Mouse (Mus musculus): ENCODE results near the gene Arid5b. TPM values are rescaled to one million over a fixed set of nuclear protein-coding genes. Genes with fewer than 3 reads are reported as not detected.
"Not testable (repeated sequence)": the region's sequence is repeated elsewhere in the genome, so short reads cannot be mapped to it uniquely, and the experiment has no call there.

The Arid5b gene
- polyA plus RNA-seq, 1 experiment from 2014 or later, result 22.7 TPM

DNA sequence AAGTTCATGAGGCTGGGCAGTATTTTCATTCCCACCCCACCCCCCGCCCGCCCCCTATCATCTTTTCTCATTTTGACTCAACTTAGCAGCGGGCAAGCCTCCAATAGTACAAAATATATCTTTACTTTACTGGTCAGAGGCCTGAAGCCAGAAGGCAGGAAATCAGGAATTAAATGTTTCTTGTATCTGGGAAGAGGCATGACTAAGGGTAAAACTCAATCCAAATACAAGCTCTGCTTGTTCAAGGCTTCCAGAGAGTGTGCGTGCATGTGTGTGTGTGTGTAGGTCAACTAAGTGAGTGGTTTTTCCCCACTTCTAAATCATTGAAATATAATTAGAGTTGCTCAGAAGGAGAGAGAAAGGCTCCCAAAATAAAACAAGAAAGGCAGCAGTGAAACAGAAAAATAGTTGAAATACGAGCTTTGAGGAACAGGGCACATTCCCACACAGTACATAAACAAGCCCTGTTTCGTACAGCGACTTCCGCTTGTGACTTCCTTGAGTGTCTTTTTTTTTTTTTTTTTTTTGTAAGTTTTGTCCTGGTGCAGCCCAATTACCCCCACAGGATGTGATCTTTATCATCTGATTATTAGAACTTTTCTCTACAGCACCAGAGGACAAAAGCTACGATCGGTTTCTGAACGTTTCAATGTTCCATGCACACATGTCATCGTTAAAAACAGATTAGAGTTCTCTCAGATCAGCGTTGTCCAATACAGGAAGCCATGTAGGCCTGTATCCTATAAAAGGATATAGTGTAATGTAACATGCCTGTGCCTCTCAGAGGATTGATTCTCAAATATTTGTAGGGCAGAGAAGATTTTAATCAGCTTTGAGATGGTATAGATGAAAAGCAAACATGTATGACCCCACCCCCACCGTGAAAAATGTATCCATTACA lies 173.4 kb downstream of the Arid5b start:
- Histone ChIP-seq H3K27ac (peak overlapping the region; percentile 91), H3K9ac (no peak overlapping the region), H3K9me3 (no peaks in the 10 kb centered on the region), H3K27me3 (no peaks in the 10 kb centered on the region), H3K4me2 (no peak overlapping the region), H3K36me3 (peaks cover 12% of the 10 kb centered on the region), H3K4me1 (replicated peaks) (peaks cover 39% of the 10 kb centered on the region), H3K4me3 (no peak overlapping the region)
- ATAC-seq (ENCODE audit: low FRiP score), result no peak
- WGBS, result 65% methylated on average over 14 of the region's 14 CpGs

GRCm38 (mm10) chr10:68104481-68104880 lies 174.1 kb downstream of the Arid5b start:
- WGBS, result 2% methylated on average over 2 of the region's 2 CpGs
- Histone ChIP-seq H3K27me3 (no peaks in the 10 kb centered on the region), H3K9ac (no peak overlapping the region), H3K4me3 (no peak overlapping the region), H3K4me2 (no peak overlapping the region), H3K9me3 (no peaks in the 10 kb centered on the region), H3K36me3 (peaks cover 12% of the 10 kb centered on the region), H3K27ac (peak overlapping the region; percentile 91), H3K4me1 (replicated peaks) (peaks cover 39% of the 10 kb centered on the region)
- no peak for ATAC-seq (ENCODE audit: low FRiP score)

- Histone ChIP-seq H3K9me3 (no peaks in the 10 kb centered on the region), H3K4me1 (replicated peaks) (peaks cover 39% of the 10 kb centered on the region), H3K4me2 (no peak overlapping the region), H3K27me3 (no peaks in the 10 kb centered on the region), H3K9ac (no peak overlapping the region), H3K27ac (peak overlapping the region; percentile 91), H3K36me3 (peaks cover 12% of the 10 kb centered on the region), H3K4me3 (no peak overlapping the region)
- WGBS, result 75% methylated on average over 5 of the region's 5 CpGs
- ATAC-seq (ENCODE audit: low FRiP score), result no peak
Measured at GRCm38 (mm10) chr10:68103988-68104387, 174.6 kb downstream of the Arid5b start.

DNA sequence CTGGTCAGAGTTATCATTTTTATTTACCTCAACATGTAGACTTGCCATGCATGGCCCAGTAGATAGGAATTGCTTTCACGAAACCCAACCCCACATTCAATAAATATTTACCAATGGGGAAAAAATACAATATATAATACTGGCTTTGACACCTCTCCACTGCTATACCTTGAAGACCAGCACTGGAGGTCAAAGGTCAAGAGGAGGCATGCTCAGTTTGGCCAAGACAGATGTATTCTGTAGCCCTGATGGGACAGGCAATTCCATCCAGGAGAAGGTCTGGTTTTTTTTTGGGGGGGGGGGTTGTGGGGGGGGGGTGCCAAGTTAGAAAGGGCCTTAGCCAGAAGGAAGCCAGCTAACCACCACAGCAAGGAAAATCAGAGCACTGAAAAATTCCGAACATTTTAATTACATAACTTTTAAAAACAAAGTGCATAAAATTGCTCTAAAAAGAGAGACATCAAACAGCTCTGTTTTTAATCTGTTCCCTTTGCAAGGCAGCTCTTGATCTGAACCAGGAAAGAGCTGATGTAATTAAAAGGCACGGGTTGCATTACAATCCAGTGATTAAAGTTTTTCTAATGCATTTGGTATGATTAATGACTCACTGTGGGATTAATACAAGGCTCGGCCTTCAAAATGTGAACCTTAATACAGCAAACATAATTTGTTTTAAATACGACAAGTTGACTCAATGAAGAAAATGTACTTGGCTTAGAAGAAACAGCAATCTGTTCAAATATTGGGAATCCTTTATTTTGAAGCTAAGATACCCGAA lies 175.3 kb downstream of the Arid5b start:
- H3K4me3 ChIP-seq, result no peak overlapping the region
- H3K27ac ChIP-seq, result peak overlapping the region; percentile 91; the same call in 1 of the 2 replicates
- H3K9ac ChIP-seq, result no peak overlapping the region
- H3K36me3 ChIP-seq, result peaks cover 16% of the 10 kb centered on the region
- peaks cover 39% of the 10 kb centered on the region for H3K4me1 ChIP-seq (replicated peaks)
- no peaks in the 10 kb centered on the region for H3K27me3 ChIP-seq
- ATAC-seq (ENCODE audit: low FRiP score), result no peak
- H3K9me3 ChIP-seq, result no peaks in the 10 kb centered on the region
- 73% methylated on average over 6 of the region's 6 CpGs for WGBS
- H3K4me2 ChIP-seq, result no peak overlapping the region

DNA sequence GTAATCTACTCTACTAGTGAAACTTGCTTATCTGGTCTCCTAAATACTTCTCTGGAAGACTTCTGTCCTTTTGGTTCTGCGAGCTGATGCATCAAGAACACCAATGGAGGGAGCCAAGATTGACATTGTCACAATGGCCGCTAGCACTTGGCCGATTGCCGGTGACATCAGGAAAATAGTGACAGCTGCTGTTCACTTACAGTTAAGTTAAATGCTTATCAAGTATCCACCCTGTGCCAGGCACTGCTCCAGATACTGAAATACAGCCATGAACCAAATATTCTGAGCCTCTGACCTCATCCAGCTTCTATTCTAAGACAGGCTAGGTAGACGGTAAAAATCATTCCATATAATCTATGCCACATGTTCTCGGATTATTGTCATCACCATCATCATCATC lies 176.0 kb downstream of the Arid5b start:
- WGBS, result 97% methylated on average over 6 of the region's 6 CpGs
- peaks cover 23% of the 10 kb centered on the region for H3K36me3 ChIP-seq
- H3K9ac ChIP-seq, result no peak overlapping the region
- no peak overlapping the region for H3K4me2 ChIP-seq
- H3K4me1 ChIP-seq (replicated peaks), result peaks cover 37% of the 10 kb centered on the region
- H3K9me3 ChIP-seq, result no peaks in the 10 kb centered on the region
- no peak for ATAC-seq (ENCODE audit: low FRiP score)
- no peaks in the 10 kb centered on the region for H3K27me3 ChIP-seq
- no peak overlapping the region for H3K27ac ChIP-seq
- H3K4me3 ChIP-seq, result no peak overlapping the region

DNA sequence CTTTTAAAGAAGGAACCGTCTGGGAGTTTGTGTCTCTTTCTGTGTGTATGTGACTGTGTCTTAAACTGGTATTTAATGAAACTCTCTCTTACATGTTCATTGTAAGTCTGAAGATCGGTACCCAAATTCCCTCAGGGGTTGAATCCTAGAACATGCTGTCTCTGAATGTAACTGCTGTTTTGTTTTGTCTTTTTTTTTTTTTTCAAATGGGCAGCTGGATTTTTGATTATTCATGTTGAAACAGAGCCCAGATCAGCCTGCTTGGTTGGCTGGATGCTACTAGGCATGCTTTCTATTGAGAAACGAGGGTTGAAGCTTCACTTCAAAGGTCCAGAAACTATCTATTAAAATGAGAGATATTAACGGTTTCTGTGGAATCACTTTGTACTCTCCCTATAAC lies 177.3 kb downstream of the Arid5b start:
- Histone ChIP-seq H3K27ac (no peak overlapping the region), H3K4me2 (no peak overlapping the region), H3K4me1 (replicated peaks) (peaks cover 23% of the 10 kb centered on the region), H3K27me3 (no peaks in the 10 kb centered on the region), H3K9me3 (no peaks in the 10 kb centered on the region), H3K36me3 (peaks cover 36% of the 10 kb centered on the region), H3K9ac (no peak overlapping the region), H3K4me3 (no peak overlapping the region)
- 76% methylated on average over 4 of the region's 4 CpGs for WGBS
- ATAC-seq (ENCODE audit: low FRiP score), result no peak

- H3K36me3 ChIP-seq, result peaks cover 41% of the 10 kb centered on the region
- no peaks in the 10 kb centered on the region for H3K9me3 ChIP-seq
- ATAC-seq (ENCODE audit: low FRiP score), result no peak
- H3K9ac ChIP-seq, result no peak overlapping the region
- H3K4me3 ChIP-seq, result no peak overlapping the region
- 90% methylated on average over 8 of the region's 8 CpGs for WGBS
- peaks cover 16% of the 10 kb centered on the region for H3K4me1 ChIP-seq (replicated peaks)
- no peak overlapping the region for H3K27ac ChIP-seq
- no peak overlapping the region for H3K4me2 ChIP-seq
- no peaks in the 10 kb centered on the region for H3K27me3 ChIP-seq
Measured at GRCm38 (mm10) chr10:68100506-68100905, 178.0 kb downstream of the Arid5b start.

DNA sequence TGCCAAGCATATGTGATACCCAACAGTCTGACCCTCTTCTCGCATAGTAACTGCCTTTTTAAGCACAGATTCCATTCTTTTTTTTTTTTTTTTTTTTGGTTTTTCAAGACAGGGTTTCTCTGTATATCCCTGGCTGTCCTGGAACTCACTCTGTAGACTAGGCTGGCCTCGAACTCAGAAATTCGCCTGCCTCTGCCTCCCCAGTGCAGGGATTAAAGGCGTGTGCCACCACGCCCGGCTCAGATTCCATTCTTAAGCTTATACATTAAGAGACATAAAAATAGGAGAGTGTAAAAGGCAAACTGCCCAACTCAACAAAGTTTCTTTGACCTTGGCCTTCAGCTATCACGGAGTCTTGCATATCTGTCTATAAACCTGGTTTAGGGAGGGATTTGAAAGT lies 178.7 kb downstream of the Arid5b start:
- not testable (repeated sequence) for H3K27ac ChIP-seq; H3K27me3 ChIP-seq; H3K9me3 ChIP-seq; H3K4me3 ChIP-seq; H3K9ac ChIP-seq; H3K4me2 ChIP-seq; ATAC-seq (ENCODE audit: low FRiP score)
- 94% methylated on average over 7 of the region's 7 CpGs for WGBS
- Histone ChIP-seq H3K36me3 (peaks cover 47% of the 10 kb centered on the region), H3K4me1 (replicated peaks) (peaks cover 10% of the 10 kb centered on the region)

- H3K27ac ChIP-seq, result no peak overlapping the region
- 95% methylated on average over 19 of the region's 19 CpGs for WGBS
- peaks cover 56% of the 10 kb centered on the region for H3K36me3 ChIP-seq
- H3K4me2 ChIP-seq, result no peak overlapping the region
- H3K4me1 ChIP-seq (replicated peaks), result no peaks in the 10 kb centered on the region
- H3K4me3 ChIP-seq, result no peak overlapping the region
- no peaks in the 10 kb centered on the region for H3K27me3 ChIP-seq
- H3K9me3 ChIP-seq, result no peaks in the 10 kb centered on the region
- H3K9ac ChIP-seq, result no peak overlapping the region
- no peak for ATAC-seq (ENCODE audit: low FRiP score)
Measured at GRCm38 (mm10) chr10:68097821-68098675, 180.5 kb downstream of the Arid5b start.

DNA sequence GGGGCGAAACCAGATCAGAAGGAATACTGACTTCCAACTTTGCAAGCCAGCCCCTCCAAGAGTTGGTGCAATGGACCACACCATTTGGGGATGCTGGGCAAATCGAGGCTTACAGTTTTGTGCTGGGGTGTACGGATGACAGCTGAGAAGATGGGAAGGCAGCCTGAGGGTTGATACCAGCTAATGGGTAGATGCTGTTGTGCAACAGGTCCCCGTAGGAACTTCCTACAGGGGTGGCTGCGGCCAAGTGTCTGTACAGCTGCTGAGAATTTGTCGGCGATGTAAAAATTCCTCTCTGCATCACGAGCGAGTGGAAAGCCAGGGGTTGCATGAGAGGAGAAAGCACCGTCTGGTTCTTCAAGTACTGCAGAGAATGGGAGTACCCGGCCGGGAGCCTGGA lies 182.1 kb downstream of the Arid5b start:
- Histone ChIP-seq H3K9ac (no peak overlapping the region), H3K36me3 (peaks cover 53% of the 10 kb centered on the region)
- no peak for ATAC-seq (ENCODE audit: low FRiP score)

GRCm38 (mm10) chr10:68095136-68095535 lies 183.4 kb downstream of the Arid5b start:
- no peaks in the 10 kb centered on the region for H3K4me1 ChIP-seq (replicated peaks)
- peaks cover 44% of the 10 kb centered on the region for H3K36me3 ChIP-seq
- H3K9ac ChIP-seq, result no peak overlapping the region
- no peak for ATAC-seq (ENCODE audit: low FRiP score)
- H3K27me3 ChIP-seq, result no peaks in the 10 kb centered on the region
- WGBS, result 90% methylated on average over 2 of the region's 2 CpGs
- H3K4me2 ChIP-seq, result no peak overlapping the region
- H3K27ac ChIP-seq, result no peak overlapping the region
- H3K9me3 ChIP-seq, result no peaks in the 10 kb centered on the region
- H3K4me3 ChIP-seq, result no peak overlapping the region

More for the DNA sequence above, 182.1 kb downstream of the Arid5b start:
- no peaks in the 10 kb centered on the region for H3K27me3 ChIP-seq
- H3K4me3 ChIP-seq, result no peak overlapping the region
- H3K9me3 ChIP-seq, result no peaks in the 10 kb centered on the region
- no peak overlapping the region for H3K27ac ChIP-seq
- WGBS, result 94% methylated on average over 12 of the region's 12 CpGs
- H3K4me2 ChIP-seq, result no peak overlapping the region
- H3K4me1 ChIP-seq (replicated peaks), result no peaks in the 10 kb centered on the region

DNA sequence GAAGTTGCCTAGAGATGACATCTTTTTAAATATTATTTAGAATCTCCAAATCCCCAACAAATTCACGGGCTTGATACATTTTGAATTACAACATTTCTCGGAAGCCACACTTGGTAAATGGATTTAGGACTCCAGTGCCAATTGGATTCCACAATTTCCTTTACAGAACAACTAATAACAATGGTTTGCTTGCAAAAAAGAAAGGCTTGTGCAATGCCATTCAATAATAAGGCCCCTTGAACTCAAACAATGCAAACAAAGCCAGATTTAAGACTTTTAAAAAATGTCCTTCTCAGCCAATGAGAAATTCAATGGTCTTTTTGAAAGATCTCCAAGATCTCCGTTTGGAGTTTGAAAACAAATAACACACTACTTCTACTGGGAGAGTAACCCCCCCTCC lies 185.0 kb downstream of the Arid5b start:
- Histone ChIP-seq H3K27ac (no peak overlapping the region), H3K4me2 (no peak overlapping the region), H3K9ac (no peak overlapping the region), H3K4me1 (replicated peaks) (no peaks in the 10 kb centered on the region), H3K36me3 (peaks cover 43% of the 10 kb centered on the region), H3K27me3 (no peaks in the 10 kb centered on the region), H3K4me3 (no peak overlapping the region), H3K9me3 (no peaks in the 10 kb centered on the region)
- WGBS, result 77% methylated on average over 3 of the region's 3 CpGs
- ATAC-seq (ENCODE audit: low FRiP score), result no peak
